Mouse (Mus musculus) E14TG2a.4 (cell line): ENCODE data around the gene Nmur1.

Source experiments
- CTCF ChIP-seq: conservative IDR thresholded peaks from 2 replicates; pipeline ENCODE4 v1.5.1; 2014; ENCODE audit warnings: low read length
- NANOG ChIP-seq: IDR thresholded peaks from 2 replicates; pipeline ENCODE4 v1.6.1; 2014; ENCODE audit warnings: borderline replicate concordance, low read length, mixed read lengths

GRCm38 (mm10) chr1:86467416-86467815, 41.4 kb upstream of the Nmur1 start:
- no peak for TF ChIP-seq CTCF
- TF ChIP-seq NANOG = no peak
